Mouse (Mus musculus): Measurements from ENCODE around the gene Uts2. TPM values are rescaled to one million over a fixed set of nuclear protein-coding genes. Genes with fewer than 3 reads are reported as not detected.
A peak's percentile ranks its signal among the peaks of the same experiment; 100 is the strongest.

The Uts2 gene
- polyA plus RNA-seq, 1 experiment from 2014 or later, result not detected

DNA sequence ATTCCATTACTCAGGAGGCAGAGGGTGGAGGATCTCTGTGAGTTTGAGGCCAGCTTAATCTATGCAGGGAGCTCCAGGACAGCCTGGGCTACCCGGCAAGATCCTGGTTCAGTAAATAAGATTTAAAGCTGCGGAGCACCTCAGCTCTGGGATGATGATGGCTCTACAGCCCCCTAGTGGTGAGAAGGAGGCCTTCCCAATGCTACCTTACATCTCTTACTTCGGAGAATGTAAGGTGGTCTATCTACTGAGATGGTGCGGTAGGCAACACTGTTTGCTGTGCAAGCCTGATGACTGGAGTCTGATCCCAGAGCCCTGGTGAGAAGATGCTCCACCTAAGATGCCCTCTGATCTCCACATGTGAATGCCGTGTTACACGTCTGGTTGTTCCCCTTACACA lies 30.1 kb downstream of the Uts2 start:
- no peak overlapping the region for H3K27ac ChIP-seq (ENCODE audit: low read depth)
- 53% methylated on average over 6 of the region's 6 CpGs for WGBS (ENCODE audit: insufficient replicate concordance)
- H3K9ac ChIP-seq (replicated peaks), result no peak overlapping the region
- no peaks in the 10 kb centered on the region for H3K27me3 ChIP-seq (ENCODE audit: insufficient read depth, low read length)
- H3K36me3 ChIP-seq (replicated peaks; ENCODE audit: insufficient read depth, low read length), result peaks cover 15% of the 10 kb centered on the region
- H3K4me2 ChIP-seq (ENCODE audit: low read depth, low read length), result no peak overlapping the region
- DNase-seq (no peak), ATAC-seq (no peak)
- H3K4me3 ChIP-seq (ENCODE audit: low read depth, low read length), result no peak overlapping the region
- no peaks in the 10 kb centered on the region for H3K9me3 ChIP-seq (ENCODE audit: low read length)
- no peaks in the 10 kb centered on the region for H3K4me1 ChIP-seq (ENCODE audit: insufficient read depth)
- TF ChIP-seq EP300 (IDR thresholded peaks at IDR 0.05; ENCODE audit: low read depth) (no peak), CTCF (IDR thresholded peaks at IDR 0.05; ENCODE audit: low read depth) (peak; percentile 75)

DNA sequence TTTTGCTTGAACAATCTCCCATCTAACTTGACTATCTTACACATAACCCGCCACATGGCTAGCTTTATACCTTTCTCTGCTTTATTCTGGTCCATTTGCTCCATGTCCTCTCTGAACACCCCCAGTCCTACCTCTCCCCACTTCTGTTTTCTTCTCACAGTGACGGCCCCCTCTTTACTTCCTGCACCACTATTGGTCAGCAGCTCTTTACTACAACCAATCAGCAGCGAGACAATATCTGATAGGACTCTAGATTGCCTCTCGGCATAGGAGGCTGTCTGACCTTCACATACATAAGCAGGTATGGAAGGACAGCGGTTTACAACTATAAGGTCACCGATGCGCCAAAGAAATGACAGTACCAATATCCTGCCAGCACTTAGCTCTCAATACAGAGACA lies 39.6 kb downstream of the Uts2 start:
- no peak overlapping the region for H3K4me2 ChIP-seq (ENCODE audit: low read depth, low read length)
- ATAC-seq, result no peak
- no peak for TF ChIP-seq CTCF (IDR thresholded peaks at IDR 0.05; ENCODE audit: low read depth)
- TF ChIP-seq EP300 (IDR thresholded peaks at IDR 0.05; ENCODE audit: low read depth), result no peak

DNA sequence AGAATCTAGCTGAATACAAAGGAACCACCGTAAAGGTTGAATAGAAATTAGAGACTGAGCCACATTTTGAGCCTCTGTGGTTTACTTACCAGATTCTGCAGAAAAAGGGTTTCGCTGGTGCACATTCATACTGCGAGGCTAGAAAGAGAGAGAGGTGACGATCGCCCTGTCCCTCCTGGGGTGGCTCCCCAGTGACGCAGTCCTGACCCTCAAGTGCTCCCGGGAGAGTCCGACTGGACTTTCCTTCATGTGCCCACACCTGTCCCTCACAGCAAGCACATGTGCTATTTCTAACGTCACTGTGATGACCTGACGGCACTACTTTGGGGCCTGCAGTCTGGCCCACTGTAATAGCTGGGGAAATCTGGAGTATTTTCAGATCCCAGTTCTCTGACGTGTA lies 40.9 kb downstream of the Uts2 start:
- H3K4me2 ChIP-seq (ENCODE audit: low read depth, low read length), result no peak overlapping the region
- no peaks in the 10 kb centered on the region for H3K4me1 ChIP-seq (ENCODE audit: insufficient read depth)
- DNase-seq (no peak), ATAC-seq (no peak)
- 85% methylated on average over 11 of the region's 11 CpGs for WGBS (ENCODE audit: insufficient replicate concordance)
- H3K9ac ChIP-seq (replicated peaks), result no peak overlapping the region
- TF ChIP-seq EP300 (IDR thresholded peaks at IDR 0.05; ENCODE audit: low read depth), result no peak
- no peak for TF ChIP-seq CTCF (IDR thresholded peaks at IDR 0.05; ENCODE audit: low read depth)
- no peaks in the 10 kb centered on the region for H3K9me3 ChIP-seq (ENCODE audit: low read length)
- no peak overlapping the region for H3K27ac ChIP-seq (ENCODE audit: low read depth)
- H3K36me3 ChIP-seq (replicated peaks; ENCODE audit: insufficient read depth, low read length), result no peaks in the 10 kb centered on the region; the same call in 1 of the 2 replicates
- H3K27me3 ChIP-seq (ENCODE audit: insufficient read depth, low read length), result no peaks in the 10 kb centered on the region
- H3K4me3 ChIP-seq (ENCODE audit: low read depth, low read length), result no peak overlapping the region

More for the DNA sequence above, 39.6 kb downstream of the Uts2 start:
- no peak for DNase-seq
- Histone ChIP-seq H3K9me3 (ENCODE audit: low read length) (no peaks in the 10 kb centered on the region), H3K27ac (ENCODE audit: low read depth) (no peak overlapping the region), H3K27me3 (ENCODE audit: insufficient read depth, low read length) (no peaks in the 10 kb centered on the region), H3K9ac (replicated peaks) (no peak overlapping the region), H3K4me1 (ENCODE audit: insufficient read depth) (no peaks in the 10 kb centered on the region), H3K36me3 (replicated peaks; ENCODE audit: insufficient read depth, low read length) (no peaks in the 10 kb centered on the region; the same call in 1 of the 2 replicates), H3K4me3 (ENCODE audit: low read depth, low read length) (no peak overlapping the region)
- 84% methylated on average over 7 of the region's 7 CpGs for WGBS (ENCODE audit: insufficient replicate concordance)

DNA sequence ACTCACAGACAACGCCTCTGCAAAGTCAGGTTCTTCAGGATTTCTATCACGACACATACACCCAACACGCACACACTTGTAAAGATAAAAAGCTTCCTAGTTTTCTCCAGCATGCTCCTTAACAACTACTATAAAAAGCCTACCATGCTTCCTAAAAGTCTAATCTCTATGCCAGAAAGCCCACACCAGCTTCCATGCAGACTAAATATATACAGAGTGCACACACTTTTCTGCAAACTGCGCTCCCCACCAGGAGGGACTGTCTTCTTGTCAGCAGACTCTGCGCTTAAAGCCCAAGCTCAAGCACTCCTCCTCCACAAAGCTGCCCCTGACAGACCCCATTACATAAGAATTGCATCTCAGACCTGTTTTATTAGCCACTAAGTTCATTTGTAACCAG lies 44.6 kb downstream of the Uts2 start:
- WGBS (ENCODE audit: insufficient replicate concordance), result 84% methylated on average over 5 of the region's 5 CpGs
- TF ChIP-seq CTCF (IDR thresholded peaks at IDR 0.05; ENCODE audit: low read depth) (no peak), EP300 (IDR thresholded peaks at IDR 0.05; ENCODE audit: low read depth) (no peak)
- DNase-seq (no peak), ATAC-seq (no peak)
- Histone ChIP-seq H3K27ac (ENCODE audit: low read depth) (no peak overlapping the region), H3K27me3 (ENCODE audit: insufficient read depth, low read length) (no peaks in the 10 kb centered on the region), H3K4me3 (ENCODE audit: low read depth, low read length) (no peak overlapping the region), H3K9me3 (ENCODE audit: low read length) (no peaks in the 10 kb centered on the region), H3K4me2 (ENCODE audit: low read depth, low read length) (no peak overlapping the region), H3K4me1 (ENCODE audit: insufficient read depth) (peaks cover 19% of the 10 kb centered on the region), H3K36me3 (replicated peaks; ENCODE audit: insufficient read depth, low read length) (peaks cover 2% of the 10 kb centered on the region; the same call in 1 of the 2 replicates), H3K9ac (replicated peaks) (no peak overlapping the region)

DNA sequence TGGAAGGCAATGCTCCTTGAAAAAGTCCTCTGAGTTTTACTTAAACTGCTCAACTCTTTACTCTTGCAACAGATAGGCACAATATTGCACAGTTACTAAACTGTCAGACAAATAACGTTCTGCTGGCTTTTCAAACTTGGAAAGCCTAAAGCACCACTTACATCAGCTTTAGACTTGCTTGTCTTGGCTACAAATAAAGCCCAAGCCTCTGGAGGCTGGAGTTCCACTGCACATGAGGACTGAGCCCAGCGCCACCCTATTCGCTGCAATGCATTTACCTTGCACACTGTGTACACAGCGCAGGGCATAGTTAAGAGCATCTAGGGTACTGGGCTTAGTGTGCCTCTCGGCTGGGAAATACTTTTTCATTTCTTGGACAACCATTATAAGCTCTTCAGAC lies 46.4 kb downstream of the Uts2 start:
- Histone ChIP-seq H3K27ac (ENCODE audit: low read depth) (no peak overlapping the region), H3K4me2 (ENCODE audit: low read depth, low read length) (peak overlapping the region; percentile 99), H3K36me3 (replicated peaks; ENCODE audit: insufficient read depth, low read length) (peaks cover 7% of the 10 kb centered on the region), H3K4me3 (ENCODE audit: low read depth, low read length) (peak overlapping the region; percentile 63), H3K4me1 (ENCODE audit: insufficient read depth) (peaks cover 19% of the 10 kb centered on the region), H3K9me3 (ENCODE audit: low read length) (no peaks in the 10 kb centered on the region), H3K9ac (replicated peaks) (no peak overlapping the region), H3K27me3 (ENCODE audit: insufficient read depth, low read length) (no peaks in the 10 kb centered on the region)
- DNase-seq, result peak; percentile 18
- TF ChIP-seq CTCF (IDR thresholded peaks at IDR 0.05; ENCODE audit: low read depth) (no peak), EP300 (IDR thresholded peaks at IDR 0.05; ENCODE audit: low read depth) (no peak)
- no peak for ATAC-seq
- WGBS (ENCODE audit: insufficient replicate concordance), result 48% methylated on average over 5 of the region's 5 CpGs

DNA sequence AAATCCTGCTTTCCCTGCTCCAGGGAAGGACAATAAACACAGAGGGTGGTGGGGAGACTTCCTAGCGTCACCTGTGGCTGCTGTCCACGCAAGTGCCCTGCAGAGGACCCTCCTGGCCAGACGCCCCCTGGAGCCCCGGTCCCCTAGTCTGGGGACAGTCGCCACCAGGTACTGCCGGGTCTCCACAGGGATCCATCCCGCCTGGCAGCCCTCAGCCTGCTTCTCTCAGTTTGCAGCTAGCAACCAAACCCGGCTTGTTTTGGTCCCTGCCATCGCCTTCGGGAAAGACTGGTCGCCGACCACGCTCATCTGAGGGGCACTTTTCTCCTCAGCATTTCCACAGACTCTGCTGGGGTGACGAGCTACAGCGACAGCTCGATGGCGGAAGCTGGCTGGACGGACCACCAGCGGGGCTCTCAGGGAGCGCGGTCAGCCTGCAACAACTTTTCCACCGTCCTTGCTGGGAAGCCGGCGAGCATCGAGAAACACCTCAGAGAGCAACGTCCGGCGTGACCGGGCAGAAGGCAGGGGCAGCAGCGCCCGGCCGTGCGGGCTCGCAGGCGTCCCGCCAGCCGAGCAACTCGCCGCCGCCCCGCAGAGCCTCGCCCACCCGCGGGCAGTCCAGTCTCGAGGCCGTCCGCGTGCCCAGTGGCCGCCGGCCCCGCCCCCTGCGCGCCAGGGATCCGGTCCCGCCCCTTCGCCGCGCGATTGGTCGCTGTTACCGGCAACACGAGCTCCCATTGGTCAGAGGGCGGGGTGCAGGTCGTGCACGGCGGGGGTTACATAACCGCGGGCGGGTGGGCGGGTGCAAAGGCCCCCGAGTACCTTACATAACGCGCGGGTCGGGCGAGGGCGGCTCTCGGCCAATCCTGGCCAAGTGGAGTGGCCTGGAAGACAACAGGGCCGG lies 47.4 kb downstream of the Uts2 start, which contains the start of gene Per3:
Per3 (minus strand) TSS at position 629 of the 907 bp plus-strand sequence.
- H3K9me3 ChIP-seq (ENCODE audit: low read length), result no peaks in the 10 kb centered on the region
- peaks cover 10% of the 10 kb centered on the region for H3K36me3 ChIP-seq (replicated peaks; ENCODE audit: insufficient read depth, low read length)
- peak within 1 kb of the TSS; percentile 74 for H3K9ac ChIP-seq (replicated peaks)
- H3K4me3 ChIP-seq (ENCODE audit: low read depth, low read length), result peak within 1 kb of the TSS; percentile 63
- H3K4me2 ChIP-seq (ENCODE audit: low read depth, low read length), result peak within 1 kb of the TSS; percentile 99
- WGBS (ENCODE audit: insufficient replicate concordance), result under 1% methylated on average over 71 of the region's 79 CpGs
- no peaks in the 10 kb centered on the region for H3K27me3 ChIP-seq (ENCODE audit: insufficient read depth, low read length)
- TF ChIP-seq CTCF (IDR thresholded peaks at IDR 0.05; ENCODE audit: low read depth), result no peak
- TF ChIP-seq EP300 (IDR thresholded peaks at IDR 0.05; ENCODE audit: low read depth), result no peak
- DNase-seq (peak; percentile 97), ATAC-seq (peak; percentile 95)
- peak within 1 kb of the TSS; percentile 86 for H3K27ac ChIP-seq (ENCODE audit: low read depth)
- H3K4me1 ChIP-seq (ENCODE audit: insufficient read depth), result peaks cover 19% of the 10 kb centered on the region

All from liver, postnatal 0 days (tissue).